Mouse (Mus musculus) c-Kit-negative CD71-positive TER-119-positive erythroid progenitor cells, embryonic 14.5 days (primary cell): ENCODE data around the gene Shisal1.

Experiments
- DNase-seq: peaks from one replicate; pipeline ENCODE4 v3.0.0-alpha.2; 2013; ENCODE audit warnings: low read depth, low spot score

The Shisal1 gene

GRCm38 (mm10) chr15:84446997-84447396 is at the start of gene Shisal1:
Gene Shisal1, minus strand, starts transcription at chr15:84447097.
- no peak for DNase-seq

GRCm38 (mm10) chr15:84490486-84490885 is 43.6 kb upstream of the Shisal1 start:
- DNase-seq = no peak

DNA sequence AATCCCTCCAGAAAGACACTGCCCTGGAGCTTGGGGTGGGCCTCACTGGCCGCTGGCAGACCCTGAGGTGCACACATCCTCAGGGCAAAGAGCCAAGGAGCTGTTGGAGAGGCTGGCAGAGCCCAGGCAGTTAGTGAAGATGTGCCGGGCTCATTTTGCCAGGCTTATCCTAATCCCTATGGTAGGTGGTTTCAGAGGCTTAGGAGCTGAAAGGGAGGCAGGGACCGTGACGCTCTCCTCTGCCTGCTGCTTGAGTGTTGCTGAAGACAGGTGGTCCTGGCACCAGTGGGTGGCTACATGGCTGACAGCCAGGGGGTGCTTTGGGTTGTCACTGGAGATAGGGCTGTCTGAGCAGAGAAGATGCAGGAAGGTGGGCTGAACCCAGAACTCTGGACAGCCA is 37.4 kb upstream of the Shisal1 start:
- DNase-seq = no peak

DNA sequence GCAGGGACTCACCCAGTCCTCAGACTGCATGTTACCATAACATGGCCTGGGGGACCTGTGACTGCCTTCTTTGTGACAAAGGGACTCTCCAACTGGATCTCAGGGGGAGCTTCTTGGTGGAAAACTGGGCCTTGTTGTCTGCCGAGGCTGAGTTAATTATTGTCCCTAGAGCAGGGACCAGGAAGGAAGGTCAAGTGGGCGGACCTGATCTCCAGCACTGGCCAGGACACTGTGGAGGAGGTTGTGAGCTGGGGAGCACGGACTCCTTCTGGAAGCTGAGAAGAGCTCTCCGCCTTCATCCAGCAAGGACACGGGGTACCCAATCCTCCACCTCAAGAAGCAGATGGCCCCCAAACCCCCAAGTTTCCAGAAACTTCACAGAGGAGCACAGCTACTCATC is 36.7 kb upstream of the Shisal1 start:
- DNase-seq = no peak

DNA sequence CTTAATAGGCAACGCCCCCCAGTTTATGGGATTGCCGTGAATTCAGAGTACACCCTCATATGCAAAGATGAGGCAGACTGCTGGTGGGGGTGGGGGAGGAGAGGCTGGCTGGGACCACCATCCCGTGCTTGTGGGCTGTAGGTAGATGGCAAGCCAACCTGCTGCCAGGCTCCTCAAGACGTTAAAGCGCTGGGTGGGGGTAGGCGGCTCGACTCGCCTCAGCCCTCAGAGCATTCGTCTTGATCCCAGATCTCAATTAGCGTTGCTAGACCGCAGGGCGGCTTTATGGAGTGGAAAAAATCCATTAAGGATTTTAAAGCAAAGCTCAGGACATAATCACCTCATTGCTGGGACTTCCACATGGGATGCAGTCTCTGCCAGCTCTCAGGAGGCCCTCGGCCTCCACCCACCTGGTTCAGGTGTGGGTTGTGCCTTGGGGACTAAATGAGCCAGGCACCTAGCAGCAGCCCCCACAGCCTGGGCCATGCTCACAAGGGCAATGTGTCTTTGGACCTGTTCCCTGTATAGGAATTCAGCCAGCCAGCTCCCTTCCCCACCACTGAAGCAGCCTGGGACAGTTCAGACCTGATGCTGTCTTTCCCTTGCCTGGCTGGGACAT is 34.5 kb upstream of the Shisal1 start:
- no peak for DNase-seq

- no peak for DNase-seq
These were observed 22.5 kb upstream of the Shisal1 start for GRCm38 (mm10) chr15:84469391-84469790.

- DNase-seq = no peak
These were observed 20.9 kb upstream of the Shisal1 start for GRCm38 (mm10) chr15:84467761-84468160.

DNA sequence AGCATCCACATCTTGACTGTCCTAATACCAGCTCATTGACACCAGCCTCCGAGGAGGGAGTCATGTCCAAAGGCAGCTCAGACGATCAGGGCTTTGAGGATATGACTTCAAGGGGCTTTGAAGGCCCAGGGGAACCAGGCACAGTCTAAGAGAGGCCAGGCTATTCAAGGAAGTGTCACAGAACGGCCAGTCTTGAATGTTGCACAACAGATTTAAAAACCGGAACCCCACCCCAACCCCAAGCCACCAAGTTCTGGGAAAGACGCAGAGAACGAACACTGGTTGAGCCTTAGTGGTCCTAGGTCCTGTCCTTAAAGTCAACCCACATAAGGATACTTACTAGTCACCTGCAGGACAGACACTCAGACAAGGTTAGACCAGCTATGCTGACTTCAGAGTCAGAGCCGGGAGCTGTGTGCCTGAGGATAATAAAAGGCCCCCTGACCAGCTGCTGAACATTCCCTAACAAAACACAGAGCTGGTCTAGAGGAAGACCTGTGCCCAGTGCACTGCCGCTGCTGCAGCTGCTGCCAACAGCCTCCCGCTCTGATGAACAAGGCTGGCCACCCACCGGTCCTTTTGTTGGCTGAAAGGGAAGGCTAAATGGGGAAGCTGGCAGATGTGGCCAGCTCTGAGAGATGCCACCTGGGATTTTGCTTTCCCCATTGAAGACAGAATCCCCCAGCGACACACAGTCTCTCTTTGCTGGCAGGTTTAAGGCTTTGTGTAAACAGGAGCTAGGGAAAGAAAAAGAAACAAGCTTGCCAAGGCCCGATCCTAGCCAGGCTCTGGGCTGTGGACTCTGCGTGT is 19.8 kb upstream of the Shisal1 start:
- DNase-seq = no peak

GRCm38 (mm10) chr15:84461429-84461828 is 14.5 kb upstream of the Shisal1 start:
- DNase-seq = no peak

GRCm38 (mm10) chr15:84458983-84459382 is 12.1 kb upstream of the Shisal1 start:
- DNase-seq = no peak

- DNase-seq = no peak
These were observed 8.4 kb upstream of the Shisal1 start for GRCm38 (mm10) chr15:84455286-84455685.

- DNase-seq = no peak
These were observed 6.2 kb upstream of the Shisal1 start for GRCm38 (mm10) chr15:84453091-84453490.

DNA sequence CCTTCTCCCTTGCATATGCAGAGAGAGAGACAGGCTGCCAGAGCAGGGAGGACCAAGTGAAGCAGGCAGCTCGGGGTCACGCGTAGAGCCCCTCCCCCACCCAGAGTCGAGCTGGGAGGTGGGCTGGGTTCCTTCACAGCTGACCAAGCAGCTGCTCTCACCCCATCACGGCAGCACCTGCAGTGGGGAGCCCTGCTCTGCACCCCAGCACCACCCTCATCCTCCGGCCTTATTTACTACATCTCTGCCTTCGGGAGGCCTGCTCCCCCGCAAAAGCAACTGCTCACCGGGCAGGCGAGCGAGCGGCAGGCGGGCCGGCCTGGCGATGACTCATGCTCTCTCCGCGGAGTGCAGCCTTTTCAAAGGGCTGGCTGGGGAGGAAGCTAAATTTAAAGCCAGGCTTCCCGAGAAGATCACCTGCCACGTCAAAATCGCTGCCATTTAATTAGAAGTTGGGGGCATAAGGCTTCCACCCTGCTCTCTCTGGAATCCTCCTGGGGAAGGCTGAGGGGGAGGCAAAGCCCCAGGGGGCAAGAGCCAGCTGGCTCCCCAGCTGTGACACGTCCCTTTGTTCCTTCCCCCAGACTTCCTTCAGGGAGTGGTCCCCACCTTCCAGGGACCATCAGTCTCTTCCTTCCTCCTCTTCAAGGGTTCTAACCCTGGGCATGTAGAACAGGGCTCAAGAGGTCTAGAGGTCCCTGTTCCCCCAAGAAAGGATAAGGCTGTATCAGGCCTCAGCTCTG is 3.7 kb upstream of the Shisal1 start:
- DNase-seq = no peak

GRCm38 (mm10) chr15:84445812-84446716 is 833 bp downstream of the Shisal1 start:
- DNase-seq = no peak

DNA sequence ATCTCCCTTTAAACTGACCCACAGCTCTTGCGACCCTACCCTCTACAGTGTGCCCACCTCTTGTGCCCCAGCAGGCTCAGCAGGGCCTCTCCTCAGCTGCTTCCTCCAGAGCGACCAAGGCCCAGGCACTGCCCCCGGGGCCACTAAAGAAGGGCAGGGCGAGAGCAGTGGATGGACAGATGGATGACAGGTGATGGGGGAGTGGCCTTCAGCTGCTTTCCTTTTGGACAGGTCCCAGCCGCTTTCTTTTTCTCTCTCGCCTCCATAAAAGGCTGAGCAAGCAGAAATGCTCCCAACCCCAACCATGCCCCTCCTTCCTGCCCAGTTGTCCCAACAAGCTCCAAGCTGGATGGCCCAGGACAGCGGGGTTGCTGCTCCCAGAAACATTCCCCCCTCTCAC is 2.7 kb downstream of the Shisal1 start:
- DNase-seq = no peak

DNA sequence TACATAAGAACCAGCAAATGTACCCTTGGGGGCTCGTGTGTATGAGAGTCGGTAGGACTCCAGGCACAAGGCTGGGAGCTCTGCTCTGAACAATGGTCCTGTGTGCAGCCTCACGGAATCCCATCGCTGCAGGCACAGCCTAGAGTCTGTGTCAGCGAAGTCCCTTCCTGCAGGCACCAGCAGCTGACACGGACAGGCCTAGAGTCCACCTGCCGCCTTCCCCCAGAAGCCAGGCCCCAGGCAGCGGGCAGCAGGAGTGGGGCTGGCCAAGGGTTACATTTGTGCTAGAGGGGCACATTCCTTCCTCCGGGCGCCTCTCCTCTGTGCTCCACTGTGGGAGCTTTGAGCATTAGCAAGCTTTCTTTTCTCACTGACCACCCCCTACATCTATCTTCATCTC is 3.3 kb downstream of the Shisal1 start:
- no peak for DNase-seq

- DNase-seq = no peak
These were observed 5.1 kb downstream of the Shisal1 start for GRCm38 (mm10) chr15:84441682-84442315.

DNA sequence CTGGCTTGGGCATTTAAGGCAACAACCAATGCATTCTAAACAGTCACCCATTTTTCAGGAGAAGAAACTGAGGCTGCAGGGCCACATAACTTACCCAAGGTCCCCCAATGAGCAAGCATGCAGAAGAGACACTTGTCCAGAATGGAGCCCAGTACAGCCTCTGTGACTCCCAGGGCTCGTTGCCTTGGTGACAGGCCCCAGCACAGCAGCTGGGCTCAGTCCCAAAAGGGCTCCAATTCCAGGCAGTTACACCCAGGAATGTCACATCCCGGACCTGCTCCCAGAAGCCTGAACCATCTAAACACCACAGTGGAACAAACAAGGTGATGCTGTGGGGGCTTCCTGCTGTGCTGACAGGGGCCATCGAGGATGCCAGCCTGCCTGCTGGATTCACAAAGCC is 6.1 kb downstream of the Shisal1 start:
- DNase-seq = no peak

- no peak for DNase-seq
These were observed 13.2 kb downstream of the Shisal1 start for GRCm38 (mm10) chr15:84433586-84434185.

- DNase-seq = no peak
These were observed 16.4 kb downstream of the Shisal1 start for GRCm38 (mm10) chr15:84430482-84430881.

- no peak for DNase-seq
These were observed 19.3 kb downstream of the Shisal1 start for GRCm38 (mm10) chr15:84427624-84428023.
